Mouse (Mus musculus) right cerebral cortex, adult 18-20 months (tissue): Measurements from ENCODE around the gene Ttll10.

Source experiments
- DNase-seq: peaks from one replicate; pipeline ENCODE4 v3.0.0; 2022; ENCODE audit warnings: mixed read lengths

The Ttll10 gene

DNA sequence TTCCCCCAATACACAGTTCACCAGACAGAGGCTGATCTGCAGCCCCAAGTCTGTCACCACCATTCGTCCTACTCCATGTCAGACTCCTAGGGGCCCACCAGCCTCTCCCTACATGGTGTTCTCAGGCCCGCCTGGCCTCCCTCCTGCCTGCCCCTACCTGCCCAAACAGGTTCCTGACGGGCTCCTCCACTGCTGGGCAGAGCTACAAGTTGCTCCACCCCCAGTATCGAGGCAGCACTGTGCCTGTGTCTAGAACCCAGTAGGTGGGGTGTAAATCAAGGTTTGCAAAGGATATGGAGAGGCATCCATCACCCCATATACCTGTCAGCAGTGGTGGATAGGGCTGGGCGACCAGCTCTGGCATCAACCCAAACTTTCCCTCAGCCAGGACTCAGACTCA is at the start of gene Ttll10:
TSS of gene Ttll10 (minus strand) at position 154 of the 400 bp plus-strand sequence.
- DNase-seq = no peak

DNA sequence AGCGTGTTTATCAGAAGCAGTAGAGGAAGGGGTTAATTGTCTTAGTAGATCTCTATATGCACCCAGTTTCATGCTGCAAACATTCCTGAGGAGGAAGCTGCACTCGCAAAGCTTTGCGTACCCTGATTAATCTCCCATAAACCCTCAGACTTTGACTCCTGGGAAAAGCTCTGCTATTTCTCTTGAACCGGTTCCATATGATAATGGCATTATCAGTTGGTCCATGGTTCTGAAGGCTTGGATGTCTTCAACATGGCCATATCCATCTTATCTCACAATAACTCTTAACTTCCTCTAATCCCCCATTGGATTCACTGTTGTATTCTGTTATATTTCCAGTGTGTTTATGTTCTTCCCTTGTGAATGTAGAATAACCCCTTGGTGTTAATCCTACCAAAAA is 44.1 kb upstream of the Ttll10 start:
- no peak for DNase-seq

DNA sequence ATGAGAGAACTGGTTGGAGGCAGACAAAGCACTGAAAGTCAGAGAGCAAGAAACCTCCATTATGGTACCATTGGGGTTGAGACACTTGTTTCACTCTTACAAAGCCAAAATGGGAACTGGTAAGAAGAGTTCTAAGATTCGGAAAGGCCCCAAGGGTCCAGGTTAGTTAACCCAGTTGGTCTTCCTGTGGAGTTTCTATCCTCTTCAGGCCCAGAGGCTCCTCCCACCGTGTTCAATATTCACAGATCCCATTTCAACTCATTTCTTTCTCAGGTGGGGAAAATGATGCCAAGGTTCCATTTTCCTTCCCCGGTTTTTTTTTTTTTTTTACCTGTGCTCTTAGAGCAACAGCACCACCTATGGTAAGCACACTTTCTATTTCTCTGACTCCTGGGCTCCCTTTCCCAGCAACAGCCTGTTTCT is 42.3 kb upstream of the Ttll10 start:
- no peak for DNase-seq

DNA sequence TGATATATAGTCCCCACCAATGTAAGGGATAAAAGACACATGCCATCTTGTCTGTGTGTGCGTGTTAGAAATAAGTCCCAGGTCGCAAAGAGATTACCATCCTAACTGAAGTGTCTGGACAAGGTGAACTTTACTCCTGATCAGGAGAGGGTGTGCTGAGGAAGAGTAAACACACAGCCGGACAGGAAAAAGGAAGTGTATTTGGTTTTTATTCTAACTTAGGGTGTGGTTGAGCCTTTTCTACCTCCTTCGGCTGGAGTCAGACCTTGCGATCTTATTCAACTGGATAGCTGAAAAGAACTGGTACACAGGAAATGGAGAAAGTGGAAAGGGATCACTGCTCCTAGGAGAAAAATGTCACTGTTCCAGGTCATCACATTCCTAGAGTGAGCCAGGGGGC is 41.3 kb upstream of the Ttll10 start:
- DNase-seq = no peak

DNA sequence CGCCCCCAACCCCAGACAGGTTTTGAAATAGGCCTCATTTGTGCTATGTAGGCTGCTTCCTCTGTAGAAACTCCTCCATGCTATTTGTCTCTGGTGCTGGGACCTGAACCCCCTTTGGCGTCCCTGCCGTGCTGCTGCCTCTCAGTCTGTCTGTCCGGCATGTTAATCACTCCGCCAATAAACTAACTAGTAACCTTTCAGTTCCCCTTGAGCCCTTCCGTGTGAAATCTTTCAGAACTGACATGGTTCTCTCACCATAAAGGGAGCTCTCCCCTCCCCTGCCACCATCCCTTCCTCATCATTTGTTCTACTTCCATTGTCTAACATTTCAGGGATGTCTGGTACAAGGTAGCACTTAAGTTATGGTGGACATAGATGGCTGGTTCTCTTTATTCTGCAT is 40.2 kb upstream of the Ttll10 start:
- no peak for DNase-seq

DNA sequence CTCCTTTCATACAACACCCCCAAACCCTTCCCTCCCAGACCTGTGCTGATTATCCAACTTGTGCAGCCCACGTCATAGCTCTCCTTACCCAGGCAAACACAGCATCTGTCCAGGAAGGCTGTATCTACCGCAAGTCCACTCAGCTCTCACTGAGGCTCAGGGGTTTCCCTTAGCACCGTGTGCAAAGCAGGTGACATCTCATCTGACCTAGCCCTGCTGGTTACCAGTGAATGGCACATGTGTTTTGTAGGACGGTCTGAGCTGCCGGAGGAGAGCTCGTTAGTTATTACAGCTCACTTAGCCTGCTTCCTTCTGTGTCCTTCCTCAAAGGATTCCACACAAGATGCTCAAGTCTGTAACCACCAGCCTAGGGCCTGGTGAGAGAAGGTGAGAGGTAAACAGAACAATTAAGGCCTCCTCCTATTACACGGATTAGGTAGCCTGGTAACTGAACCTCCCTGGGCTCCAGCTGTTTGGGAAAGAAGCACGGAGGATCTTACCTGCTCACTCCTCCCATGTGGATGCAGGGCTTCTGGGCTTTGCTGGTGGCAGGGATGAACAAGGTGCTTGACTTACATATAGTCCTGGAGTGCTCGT is 38.7 kb upstream of the Ttll10 start:
- DNase-seq = no peak

DNA sequence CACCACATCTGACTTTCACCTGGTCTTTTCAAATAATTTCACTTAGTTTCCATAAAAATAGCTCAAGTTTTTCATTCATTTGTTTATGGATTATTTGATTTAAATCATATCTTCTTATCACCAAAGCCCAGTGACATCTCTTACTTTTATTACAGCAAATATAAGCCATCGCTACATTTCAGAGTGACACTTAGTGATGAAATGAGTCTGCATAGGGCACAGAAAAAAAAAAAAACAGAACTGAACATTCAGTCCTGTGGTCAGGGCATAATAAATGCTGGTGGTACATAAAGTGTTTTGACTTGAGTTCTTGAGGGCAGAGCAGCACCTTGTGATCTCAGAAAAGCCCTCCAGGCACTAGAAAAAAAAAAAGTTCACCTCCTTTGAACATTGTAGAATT is 37.0 kb upstream of the Ttll10 start:
- no peak for DNase-seq

DNA sequence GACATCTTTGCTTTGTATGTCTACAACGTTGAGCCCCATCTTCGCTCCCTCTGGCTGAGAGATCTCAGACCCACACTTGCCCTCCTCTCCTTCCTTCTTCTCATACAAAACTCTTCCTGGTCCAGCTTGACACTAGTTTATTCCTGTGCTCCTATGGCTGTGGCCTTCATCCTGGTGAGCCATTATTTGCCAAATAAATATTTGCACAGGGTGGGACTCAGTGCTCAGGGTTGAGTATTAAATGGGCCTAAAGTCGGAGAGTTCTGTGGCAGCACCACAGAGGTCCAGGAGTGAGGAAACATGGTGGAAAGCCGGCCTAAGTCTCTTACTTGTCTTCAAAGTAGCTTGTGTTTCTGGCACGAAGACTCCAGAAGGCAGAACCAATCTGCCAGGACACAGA is 34.5 kb upstream of the Ttll10 start:
- DNase-seq = no peak

DNA sequence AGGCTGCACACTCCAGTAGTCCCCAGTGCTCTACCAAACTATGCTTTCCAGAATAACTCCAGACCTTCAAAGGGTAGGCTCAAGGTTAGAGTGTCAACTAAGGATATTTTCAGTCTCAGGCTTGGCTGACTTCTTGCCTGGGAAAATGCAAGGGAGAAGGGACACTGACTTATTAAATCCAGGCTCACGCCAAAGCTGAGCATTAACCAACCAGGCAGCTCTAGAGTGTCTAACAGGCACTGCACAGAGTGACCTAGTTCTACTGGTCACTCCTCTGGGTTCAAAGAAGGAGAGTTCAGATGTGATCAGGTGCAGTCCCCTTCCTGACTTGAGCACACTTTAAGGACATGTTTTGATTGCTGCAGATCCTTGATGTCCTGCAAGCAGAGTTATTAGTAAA is 33.6 kb upstream of the Ttll10 start:
- no peak for DNase-seq

DNA sequence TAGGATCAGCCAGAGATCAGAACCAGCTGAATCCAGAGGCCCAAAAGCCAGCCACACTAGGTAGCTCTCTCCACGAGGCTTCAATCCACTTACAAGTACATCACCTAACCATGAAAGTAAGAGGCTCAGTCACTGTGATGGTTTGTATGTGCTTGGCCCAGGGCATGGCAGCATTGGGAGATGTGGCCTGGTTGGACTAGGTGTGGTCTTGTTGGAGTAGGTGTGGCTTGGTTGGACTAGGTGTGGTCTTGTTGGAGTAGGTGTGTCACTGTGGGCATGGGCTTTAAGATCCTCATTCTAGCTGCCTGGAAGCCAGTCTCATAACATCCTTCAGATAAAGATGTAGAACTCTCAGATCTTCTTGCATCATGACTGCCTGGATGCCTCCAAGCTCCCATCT is 32.0 kb upstream of the Ttll10 start:
- no peak for DNase-seq

DNA sequence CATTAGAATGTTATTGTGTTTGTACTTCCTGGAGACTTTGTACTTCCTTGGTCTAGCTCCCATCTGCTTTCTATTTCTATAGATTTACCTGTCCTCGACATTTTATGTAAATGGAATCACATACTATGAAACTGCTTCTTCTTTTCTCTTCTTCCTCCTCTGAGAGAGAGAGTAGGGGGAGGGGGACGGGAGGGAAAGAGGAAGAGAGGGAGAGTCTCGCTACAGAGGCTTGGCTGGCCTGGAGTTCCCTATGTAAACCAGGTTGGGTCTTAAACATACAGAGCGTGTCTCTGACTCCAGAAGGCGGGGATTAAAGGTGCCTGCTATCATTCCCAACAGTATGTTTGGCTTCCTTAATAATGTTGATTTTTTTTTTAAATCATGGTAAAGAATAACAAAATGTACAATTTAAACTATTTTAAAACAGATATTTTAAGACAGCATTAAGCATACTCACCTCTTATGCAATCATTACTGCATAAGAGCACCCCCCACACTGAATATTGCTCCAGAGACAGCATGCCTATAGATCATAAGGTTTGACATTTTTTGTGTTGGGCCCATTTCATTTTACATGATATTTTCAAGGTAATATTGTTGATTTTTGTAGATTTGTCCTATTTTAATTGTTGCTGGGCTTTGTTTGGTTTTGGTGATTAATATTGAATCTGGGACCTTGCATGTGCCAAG is 28.3 kb upstream of the Ttll10 start:
- DNase-seq = no peak

DNA sequence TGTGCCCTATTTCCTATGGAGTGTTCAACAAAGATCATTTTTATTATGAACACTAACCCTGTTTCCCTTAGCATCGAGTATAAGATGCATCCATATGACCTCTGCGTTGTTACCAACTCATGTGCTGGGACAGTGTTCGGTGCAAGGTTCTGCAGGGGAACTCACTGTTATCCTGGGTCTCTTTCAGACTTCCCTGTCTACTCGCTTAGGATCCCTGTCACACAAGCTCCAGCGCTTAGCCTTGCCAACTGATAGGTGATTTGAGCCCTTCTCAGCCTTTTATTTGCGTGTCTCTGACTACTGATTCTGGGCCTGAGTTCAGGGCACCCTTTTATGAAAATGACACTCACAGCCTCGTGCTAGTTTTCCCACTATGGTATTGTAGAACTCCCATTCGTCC is 26.0 kb upstream of the Ttll10 start:
- no peak for DNase-seq

DNA sequence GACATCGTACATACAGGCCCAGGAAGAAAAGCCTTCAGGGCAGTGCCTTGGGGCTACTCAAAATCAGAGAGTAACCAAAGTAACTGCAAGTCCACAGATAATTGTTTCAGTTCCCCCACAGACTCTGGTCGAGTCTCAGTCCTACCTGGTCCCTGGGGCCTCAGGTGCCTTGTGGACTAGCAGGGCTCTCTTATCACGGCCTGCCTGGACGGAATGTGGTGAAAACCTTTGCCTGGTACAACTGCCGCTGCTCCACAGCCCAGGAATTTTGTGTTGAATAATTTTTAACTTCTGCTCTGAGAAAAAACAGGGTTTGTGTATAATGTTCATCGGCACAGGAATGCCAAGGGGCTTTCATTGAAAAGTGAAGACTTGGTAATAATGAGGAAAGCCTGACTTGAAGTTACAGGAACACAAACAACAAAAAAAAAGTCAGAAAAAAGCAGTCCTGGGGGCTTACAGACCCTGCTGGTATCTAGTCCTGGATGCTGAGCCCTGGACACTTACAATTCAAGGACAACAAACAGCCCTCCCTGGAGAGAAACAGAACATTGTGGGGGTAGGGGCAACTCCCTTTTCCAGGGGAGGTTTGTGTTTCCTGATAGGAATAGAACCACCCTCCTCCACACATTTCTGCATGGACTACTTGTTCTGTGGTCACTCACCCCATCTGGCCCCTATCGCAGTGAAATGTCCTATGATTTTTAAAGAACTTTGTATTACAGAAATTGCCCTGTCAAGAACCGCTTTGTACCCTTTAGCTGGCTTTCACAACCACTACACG is 25.1 kb upstream of the Ttll10 start:
- DNase-seq = no peak

DNA sequence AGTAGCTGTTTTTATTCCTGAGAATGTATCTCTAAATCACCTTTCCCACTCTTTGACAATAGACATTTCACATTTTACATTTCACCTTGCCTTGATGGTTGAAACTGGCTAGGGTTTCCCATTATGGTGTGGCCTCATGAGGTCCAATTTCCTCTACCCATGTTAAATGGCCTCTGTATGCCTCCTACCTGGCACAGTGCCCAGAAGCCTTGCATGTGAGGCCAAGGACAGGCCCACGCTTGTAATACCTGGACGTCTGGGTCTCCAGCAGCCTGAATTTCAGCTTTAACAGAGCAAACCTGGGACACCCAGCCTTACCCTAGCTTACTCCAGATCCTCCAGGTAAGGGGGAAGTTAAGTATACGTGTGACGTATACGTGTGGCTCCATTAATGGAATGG is 24.1 kb upstream of the Ttll10 start:
- DNase-seq = no peak

DNA sequence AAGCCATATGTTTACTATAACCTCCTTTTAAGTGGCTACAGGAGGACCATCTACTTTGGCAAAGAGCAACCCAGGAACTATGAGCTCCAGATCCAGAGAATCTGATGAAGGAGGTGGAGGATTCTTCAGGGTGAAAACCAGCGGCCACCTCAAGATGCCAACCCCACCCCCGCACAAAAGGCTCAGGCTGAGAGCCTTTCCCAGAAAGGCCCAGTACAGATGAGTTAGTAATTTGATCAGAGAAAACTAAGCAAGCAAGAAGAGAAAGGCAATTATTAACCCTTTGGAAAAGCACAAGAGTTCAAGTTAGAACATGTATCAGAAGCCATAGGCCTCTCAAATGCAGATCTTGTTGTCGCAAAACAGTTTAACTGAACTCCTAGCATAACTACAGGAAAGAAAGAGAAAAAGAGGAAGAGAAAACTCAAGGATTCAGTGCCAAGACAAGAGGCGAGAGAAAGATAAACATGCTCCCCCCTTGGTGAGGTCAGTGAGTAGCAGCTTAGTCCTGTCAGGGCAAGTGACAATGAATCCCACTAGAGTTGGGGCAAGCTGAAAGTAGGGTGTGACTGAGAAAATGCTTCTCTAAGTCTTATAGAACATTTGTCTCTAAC is 23.5 kb upstream of the Ttll10 start:
- no peak for DNase-seq

DNA sequence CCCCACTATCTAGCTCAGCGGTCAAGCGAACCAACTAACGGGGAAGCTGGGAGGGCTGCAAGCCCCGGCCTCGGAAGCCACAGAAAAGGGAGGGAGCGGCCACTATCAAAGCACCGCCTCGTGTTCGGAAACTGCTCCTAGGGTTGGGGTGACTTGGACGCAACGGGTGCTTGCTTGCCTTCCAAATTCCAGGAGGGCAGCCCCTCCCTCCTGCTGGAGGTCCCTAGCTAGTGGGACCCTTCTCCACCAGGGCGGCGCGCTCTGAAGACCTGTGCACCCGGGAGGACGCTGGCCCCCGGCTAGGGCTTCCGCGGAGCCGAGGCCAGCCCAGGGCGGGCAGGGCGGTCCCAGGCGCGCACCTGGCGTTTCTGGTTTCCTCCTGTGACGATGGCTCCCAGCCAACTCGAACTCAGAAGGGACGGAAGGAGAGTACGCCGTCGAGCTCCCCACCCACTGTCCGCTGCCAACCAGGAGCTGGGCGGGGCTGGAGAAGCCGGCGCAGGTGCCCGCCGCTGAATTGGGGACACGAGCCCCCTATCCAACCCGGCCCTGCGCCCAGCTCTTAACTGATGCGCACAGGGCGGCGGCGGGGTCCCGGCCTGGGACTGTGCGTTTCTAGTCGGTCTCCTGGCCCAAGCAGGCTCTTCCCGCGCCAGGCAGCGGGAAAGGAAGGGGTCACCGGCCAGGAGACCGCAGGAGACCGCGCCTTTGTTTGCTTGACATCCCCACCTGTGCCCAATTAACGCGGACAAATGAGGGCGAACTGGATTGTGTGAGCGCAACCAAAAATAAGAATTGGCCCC is 18.5 kb upstream of the Ttll10 start:
- DNase-seq = no peak

DNA sequence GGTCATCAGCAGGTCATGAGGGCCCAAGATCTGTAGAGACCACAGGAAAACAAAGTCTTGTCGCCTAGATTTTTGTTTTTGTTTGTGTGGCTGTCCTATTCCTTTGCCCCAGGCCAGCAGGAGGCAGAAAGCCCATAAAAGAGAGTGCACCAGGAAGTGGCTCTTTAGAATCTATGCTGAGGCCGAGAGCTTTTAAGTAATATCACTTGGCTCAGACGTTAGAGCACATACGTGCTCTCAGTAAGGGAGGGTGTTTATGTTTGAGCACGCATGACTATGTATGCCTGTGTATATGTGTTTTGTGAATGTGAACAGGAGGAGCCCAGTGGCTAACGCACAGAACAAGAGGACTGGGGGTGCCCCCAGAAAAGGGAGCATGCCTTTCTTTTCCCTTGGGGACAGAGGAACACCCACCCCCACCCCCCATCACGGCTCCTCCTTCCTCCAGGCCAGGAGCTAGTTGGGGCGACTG is 17.7 kb upstream of the Ttll10 start:
- no peak for DNase-seq

DNA sequence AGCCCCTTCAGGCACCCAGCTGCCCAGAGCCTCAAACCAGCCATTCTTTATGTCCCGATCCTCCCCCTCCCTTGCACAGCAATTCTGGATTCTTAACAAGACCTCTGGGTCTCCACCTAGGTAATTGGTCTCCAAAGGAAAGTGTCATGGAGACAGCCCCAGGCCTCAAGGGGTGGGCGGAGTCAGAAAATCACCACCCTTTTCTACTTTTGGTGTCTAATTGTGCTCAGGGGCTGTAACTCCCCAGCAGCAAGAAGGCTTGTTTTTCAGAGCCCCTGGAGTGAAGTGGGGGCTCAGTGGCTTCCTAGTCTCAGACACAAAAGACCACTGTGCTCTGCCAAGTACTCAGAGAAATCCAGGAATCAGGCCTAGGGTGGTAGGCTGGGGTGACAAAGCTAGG is 11.5 kb upstream of the Ttll10 start:
- DNase-seq = no peak

DNA sequence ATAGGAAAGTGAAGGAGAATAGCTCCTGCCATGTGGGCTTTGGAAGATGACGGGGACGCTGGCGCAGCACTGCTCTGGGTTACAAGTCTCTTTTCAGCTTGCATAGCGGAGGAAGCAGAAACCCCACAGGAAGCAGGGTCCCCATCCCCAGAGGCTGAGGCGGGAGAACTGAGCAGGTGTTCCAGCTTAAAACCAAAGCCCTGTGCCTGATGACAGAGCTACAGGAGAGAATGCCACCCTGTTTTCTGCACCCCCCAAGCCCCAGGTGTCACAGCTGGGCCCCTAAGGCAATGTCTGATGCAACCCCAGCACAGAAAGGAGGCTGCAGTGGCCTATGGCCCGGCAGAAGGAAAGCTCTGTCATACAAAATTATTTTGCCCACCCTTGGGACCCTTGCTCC is 11.1 kb upstream of the Ttll10 start:
- DNase-seq = no peak

DNA sequence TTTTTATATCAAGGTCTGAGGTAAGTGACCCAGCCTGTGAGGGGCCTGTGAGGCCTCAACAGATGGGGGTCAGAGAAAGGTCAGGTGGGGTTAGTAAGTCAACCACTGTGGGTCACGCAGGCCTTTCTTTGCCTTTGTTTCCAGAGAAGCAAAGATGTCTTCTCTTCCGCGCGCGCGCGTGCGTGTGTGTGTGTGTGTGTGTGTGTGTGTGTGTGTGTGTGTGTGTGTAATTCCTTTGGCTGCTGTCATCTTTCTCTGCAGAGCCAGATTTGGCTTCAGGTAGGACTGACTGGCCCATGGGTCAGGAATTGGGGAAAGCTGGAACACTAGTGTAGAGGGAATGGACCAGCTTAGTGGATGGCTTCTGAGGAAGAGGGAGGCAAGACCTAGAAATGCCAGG is 10.5 kb upstream of the Ttll10 start:
- DNase-seq = no peak

DNA sequence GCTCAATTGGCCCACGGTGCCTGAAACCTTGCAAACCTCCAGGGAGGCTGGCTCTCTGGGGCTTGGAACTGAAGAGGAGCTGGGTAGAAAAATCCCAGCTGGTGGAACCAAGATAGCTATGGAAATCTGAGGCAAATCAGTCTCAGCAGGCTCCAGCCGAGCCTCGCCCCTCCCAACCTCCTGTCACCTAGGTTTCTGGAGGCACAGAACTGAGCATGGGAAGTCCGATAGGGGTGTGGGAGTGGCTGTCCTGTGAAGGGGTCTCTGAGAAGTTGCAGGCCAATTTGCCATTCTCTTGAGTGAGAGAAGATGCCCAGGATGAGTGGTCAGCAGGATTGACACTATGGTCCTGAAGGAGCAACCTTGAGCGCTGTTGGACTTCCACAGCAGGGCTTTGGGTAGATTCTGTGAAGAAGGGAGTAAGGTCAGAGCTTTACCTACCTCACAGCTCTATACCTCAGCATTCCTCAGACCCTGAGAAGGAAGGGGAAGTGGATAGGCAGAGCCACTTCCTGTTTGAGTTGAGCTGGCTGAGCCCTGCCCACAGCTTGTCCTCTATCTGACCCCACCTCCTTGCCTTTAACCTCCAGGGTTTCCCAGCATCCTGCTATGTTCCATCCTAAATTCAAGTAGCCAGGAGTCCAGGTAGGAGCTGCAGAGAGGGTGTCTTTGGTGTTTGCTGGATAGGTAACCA is 8.2 kb upstream of the Ttll10 start:
- DNase-seq = no peak
